Mouse (Mus musculus): ENCODE results near the gene Aqp7. TPM values are rescaled to one million over a fixed set of nuclear protein-coding genes. Genes with fewer than 3 reads are reported as not detected.

Gene Aqp7
- polyA plus RNA-seq, 1 experiment, result not detected

DNA sequence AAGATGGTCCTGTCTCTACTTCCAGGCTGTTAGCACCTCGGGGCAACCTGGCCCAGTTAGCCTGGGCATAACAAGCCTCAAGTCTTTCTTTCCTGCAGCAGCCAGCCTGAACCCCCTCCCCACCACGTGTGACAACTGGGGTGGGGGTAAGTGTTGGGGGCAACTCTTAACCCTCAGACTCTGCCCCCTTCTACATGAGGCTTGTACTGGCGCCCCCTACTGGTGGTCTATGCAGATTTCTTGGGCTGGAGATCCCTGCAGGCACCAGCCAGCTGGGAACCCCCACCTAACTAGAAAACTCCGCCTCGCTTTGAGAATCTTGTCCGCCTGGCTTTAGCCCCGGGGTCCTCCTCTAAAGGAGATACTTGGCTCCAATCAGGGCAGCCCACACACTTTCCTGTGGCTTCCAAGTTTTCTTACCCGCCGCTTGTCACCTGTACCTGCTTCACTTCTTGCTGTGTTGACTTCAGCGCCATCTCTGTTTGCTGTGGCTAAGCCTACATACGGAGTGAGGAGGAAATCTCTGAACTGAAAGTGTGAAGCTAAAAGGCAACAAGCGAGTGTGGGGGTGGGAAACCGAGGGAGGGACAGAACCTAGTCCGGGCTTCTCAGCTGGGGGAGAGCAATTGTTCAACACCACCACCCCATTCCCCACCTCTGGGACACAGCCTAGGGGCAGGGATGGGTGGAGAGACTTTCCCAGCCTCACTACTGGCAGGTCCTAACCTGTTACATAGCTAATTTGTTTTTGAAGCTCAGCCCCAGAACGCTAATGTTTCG, 16.1 kb upstream of the Aqp7 start:
- H3K4me3 ChIP-seq (replicated peaks), result peak overlapping the region; percentile 30
- peaks cover 16% of the 10 kb centered on the region; the same call in 1 of the 2 replicates for H3K4me1 ChIP-seq
- TF ChIP-seq FLI1 (IDR thresholded peaks at IDR 0.05; ENCODE audit: low read length) (no peak), GATA1 (IDR thresholded peaks at IDR 0.05; ENCODE audit: borderline replicate concordance, low read length) (no peak)
- H3K9me3 ChIP-seq, result no peaks in the 10 kb centered on the region
- H3K36me3 ChIP-seq (replicated peaks; ENCODE audit: low read length), result no peaks in the 10 kb centered on the region
- peaks cover 43% of the 10 kb centered on the region for H3K27me3 ChIP-seq (replicated peaks)

DNA sequence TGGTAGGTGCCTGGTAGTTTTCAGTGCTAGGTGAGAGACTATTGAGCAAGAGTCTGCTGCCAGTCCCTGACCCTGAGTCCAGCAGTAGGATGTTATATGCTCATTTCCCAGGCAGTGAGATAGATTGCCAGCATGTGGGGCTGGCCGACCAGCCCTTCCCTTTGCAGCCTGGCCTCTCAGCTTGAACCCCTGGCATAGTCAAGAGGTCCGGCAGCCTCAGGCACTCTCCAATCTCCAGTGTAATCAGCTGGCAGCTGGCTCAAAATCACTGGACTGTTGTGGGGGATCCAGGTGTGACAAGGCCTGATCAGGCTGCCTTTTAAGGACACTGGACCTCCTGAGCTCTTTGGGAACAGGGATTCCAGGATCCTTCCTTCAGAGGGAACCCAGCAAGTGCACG, 15.4 kb upstream of the Aqp7 start:
- H3K4me1 ChIP-seq, result peaks cover 16% of the 10 kb centered on the region; the same call in 1 of the 2 replicates
- TF ChIP-seq GATA1 (IDR thresholded peaks at IDR 0.05; ENCODE audit: borderline replicate concordance, low read length), result no peak
- TF ChIP-seq FLI1 (IDR thresholded peaks at IDR 0.05; ENCODE audit: low read length), result no peak

DNA sequence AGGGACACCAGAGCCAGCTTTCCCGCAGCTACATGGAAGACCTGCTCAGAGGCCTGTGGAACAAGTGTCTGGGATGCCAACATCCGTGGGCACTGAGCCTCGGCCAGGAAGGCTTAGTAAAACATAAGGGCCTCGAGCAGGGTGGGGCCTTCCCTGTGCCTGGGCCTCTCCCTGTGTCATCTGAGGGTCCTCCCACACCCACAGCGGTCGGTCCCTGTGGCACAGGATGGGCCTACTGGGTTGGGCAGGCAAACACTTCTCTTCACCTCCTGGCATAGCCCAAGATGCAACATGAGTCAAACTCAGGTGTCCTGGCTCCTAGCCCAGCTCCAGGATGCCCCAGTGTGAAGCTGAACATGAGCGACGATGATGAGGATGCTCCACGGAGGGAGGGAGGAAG, 9.4 kb upstream of the Aqp7 start:
- TF ChIP-seq FLI1 (IDR thresholded peaks at IDR 0.05; ENCODE audit: low read length) (no peak), GATA1 (IDR thresholded peaks at IDR 0.05; ENCODE audit: borderline replicate concordance, low read length) (no peak)
- Histone ChIP-seq H3K27me3 (replicated peaks) (peaks cover 20% of the 10 kb centered on the region), H3K4me1 (peaks cover 8% of the 10 kb centered on the region; the same call in 1 of the 2 replicates), H3K36me3 (replicated peaks; ENCODE audit: low read length) (no peaks in the 10 kb centered on the region), H3K9me3 (no peaks in the 10 kb centered on the region), H3K4me3 (replicated peaks) (no peak overlapping the region)

More for the DNA sequence above, 15.4 kb upstream of the Aqp7 start:
- no peaks in the 10 kb centered on the region for H3K36me3 ChIP-seq (replicated peaks; ENCODE audit: low read length)
- no peaks in the 10 kb centered on the region for H3K9me3 ChIP-seq
- peaks cover 41% of the 10 kb centered on the region for H3K27me3 ChIP-seq (replicated peaks)
- H3K4me3 ChIP-seq (replicated peaks), result no peak overlapping the region

DNA sequence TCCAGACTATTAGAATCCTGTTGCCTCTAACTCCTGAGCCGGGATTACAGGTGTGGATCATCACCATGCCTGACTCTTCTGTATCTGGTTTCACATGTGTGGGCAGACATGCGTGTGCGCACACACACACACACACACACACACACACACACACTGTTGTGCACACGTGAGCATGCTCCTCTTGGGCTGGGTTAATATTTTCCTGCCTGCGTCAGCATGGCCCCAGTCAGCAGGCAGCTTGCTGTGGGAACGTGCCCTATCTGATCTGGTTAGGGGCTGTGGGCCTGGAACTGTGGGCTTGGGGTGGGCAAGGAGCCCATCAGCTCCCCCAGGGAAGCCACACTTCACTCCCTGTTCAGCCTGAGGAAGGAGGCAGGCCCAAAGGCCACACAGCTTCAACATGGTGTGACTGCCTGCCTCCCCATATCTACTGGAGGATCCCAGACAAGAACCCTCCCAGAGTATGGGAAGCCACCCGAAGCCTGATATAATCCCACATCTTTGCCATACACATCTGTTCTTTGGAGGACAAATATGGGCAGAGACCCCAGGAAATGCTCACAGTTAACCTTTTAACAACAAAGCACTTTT, 8.9 kb upstream of the Aqp7 start:
- Histone ChIP-seq H3K9me3 (no peaks in the 10 kb centered on the region), H3K36me3 (replicated peaks; ENCODE audit: low read length) (no peaks in the 10 kb centered on the region), H3K27me3 (replicated peaks) (peaks cover 19% of the 10 kb centered on the region), H3K4me3 (replicated peaks) (no peak overlapping the region), H3K4me1 (peaks cover 8% of the 10 kb centered on the region; the same call in 1 of the 2 replicates)
- TF ChIP-seq FLI1 (IDR thresholded peaks at IDR 0.05; ENCODE audit: low read length), result no peak
- TF ChIP-seq GATA1 (IDR thresholded peaks at IDR 0.05; ENCODE audit: borderline replicate concordance, low read length), result no peak

DNA sequence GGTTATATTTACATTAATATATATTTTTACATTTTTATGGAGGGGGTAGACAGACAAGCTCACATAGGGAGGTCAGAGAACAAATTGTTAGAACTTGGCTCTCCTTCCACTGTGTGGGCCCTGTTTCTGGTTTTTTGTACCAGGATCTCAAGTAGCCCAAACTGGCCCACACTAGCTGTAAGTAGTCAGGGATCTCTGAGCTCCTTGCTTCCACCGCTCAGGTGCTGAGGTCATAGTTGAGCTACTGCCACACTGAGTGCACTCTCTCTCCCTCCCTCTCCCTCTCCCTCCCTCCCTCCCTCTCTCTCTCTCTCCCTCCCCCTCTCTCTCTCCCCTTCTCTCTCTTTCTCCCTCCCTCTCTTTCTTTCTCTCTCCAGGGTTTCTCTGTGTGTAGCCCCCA, 8.3 kb upstream of the Aqp7 start:
- H3K4me1 ChIP-seq, result peaks cover 8% of the 10 kb centered on the region; the same call in 1 of the 2 replicates
- H3K36me3 ChIP-seq (replicated peaks; ENCODE audit: low read length), result no peaks in the 10 kb centered on the region
- peaks cover 17% of the 10 kb centered on the region for H3K27me3 ChIP-seq (replicated peaks)
- no peaks in the 10 kb centered on the region for H3K9me3 ChIP-seq
- TF ChIP-seq GATA1 (IDR thresholded peaks at IDR 0.05; ENCODE audit: borderline replicate concordance, low read length) (no peak), FLI1 (IDR thresholded peaks at IDR 0.05; ENCODE audit: low read length) (no peak)
- no peak overlapping the region for H3K4me3 ChIP-seq (replicated peaks)

DNA sequence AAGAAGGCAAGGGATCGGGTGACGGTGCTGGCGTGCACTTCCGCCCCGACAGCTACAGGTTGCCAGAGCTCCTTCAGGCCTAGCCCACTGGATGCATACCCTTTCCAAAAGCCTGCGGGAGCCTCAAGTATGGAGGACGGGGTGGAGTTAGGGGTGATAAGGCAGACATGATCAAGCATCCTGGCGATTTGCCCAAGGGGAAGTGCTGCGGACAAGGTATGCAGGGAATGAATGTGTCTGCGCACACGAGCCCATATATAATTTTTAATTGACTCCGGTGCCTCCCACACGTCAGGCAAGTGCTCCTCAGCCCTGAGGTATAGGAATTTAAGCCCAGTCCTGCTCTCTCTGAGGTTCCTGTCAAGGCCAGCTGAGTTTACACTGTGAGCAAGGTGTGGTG, 7.2 kb upstream of the Aqp7 start:
- Histone ChIP-seq H3K27me3 (replicated peaks) (peaks cover 10% of the 10 kb centered on the region), H3K4me3 (replicated peaks) (no peak overlapping the region), H3K36me3 (replicated peaks; ENCODE audit: low read length) (no peaks in the 10 kb centered on the region), H3K4me1 (peaks cover 14% of the 10 kb centered on the region), H3K9me3 (no peaks in the 10 kb centered on the region)
- TF ChIP-seq GATA1 (IDR thresholded peaks at IDR 0.05; ENCODE audit: borderline replicate concordance, low read length) (no peak), FLI1 (IDR thresholded peaks at IDR 0.05; ENCODE audit: low read length) (no peak)

DNA sequence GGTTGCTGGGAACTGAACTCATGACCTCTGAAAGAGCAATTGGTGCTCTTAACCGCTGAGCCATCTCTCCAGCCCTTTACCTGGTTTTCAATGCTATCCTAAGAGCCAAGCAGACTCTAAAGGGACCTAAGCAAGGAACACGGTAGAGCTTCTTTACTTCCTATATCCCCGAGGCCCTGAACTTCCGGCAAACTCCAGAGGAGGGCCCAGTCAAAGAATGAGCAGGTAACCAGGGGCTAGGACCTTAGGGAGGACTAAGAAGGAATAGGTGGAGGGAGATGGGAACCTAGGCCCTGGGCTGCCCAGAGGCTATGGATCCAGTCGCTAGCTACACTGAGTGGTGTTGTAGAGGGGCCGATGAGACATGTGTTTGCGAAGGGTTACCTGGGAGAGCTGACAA, 3.8 kb upstream of the Aqp7 start:
- Histone ChIP-seq H3K4me3 (replicated peaks) (no peak overlapping the region), H3K9me3 (no peaks in the 10 kb centered on the region), H3K36me3 (replicated peaks; ENCODE audit: low read length) (no peaks in the 10 kb centered on the region), H3K4me1 (peaks cover 14% of the 10 kb centered on the region), H3K27me3 (replicated peaks) (peaks cover 21% of the 10 kb centered on the region)
- TF ChIP-seq FLI1 (IDR thresholded peaks at IDR 0.05; ENCODE audit: low read length) (no peak), GATA1 (IDR thresholded peaks at IDR 0.05; ENCODE audit: borderline replicate concordance, low read length) (no peak)

DNA sequence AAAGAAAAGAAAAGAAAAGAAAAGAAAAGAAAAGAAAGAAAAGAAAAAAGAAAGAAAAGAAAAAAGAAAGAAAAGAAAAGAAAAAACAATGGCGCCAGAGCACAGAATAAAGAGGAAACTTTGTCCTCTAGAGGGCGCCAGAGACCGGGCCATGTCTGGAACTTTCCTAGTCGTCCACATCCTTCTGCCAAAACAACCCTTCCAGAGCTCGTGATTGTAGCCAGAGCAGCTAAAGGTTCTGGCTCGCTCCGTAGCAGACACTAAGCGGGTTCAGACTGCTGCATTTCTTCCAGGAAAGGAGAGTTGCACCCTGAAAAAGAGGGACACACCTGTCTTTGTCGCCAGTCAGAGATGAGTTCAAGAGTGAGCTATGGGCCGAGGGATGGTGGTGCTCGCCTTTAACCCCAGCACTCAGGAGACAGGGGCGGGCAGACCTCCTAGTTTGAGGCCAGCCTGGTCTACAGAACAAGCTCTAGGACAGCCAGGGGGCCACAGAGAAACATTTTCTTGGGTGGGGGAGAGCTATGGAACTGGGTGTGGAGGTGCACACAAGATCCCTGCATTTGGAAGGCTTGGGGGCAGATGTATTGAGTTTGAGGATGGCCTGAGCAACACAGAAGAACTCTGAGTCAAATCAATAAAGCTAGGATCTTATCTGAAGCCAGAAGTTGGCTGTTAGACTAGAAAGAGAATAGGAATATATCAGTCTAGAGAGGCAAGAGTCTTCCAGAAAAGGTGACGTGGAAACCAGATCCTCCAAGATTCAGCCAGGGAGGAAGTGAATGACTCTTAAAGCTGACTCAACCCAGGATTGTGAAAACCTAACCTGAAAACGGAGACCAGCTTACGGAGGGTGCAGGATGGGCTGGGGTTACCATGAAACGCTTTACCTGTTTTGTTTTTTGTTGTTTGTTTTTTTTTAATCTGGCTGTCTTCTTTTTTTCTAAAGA, 3.1 kb upstream of the Aqp7 start:
- peak overlapping the region; percentile 85 for H3K4me3 ChIP-seq (replicated peaks)
- TF ChIP-seq FLI1 (IDR thresholded peaks at IDR 0.05; ENCODE audit: low read length) (no peak), GATA1 (IDR thresholded peaks at IDR 0.05; ENCODE audit: borderline replicate concordance, low read length) (no peak)

DNA sequence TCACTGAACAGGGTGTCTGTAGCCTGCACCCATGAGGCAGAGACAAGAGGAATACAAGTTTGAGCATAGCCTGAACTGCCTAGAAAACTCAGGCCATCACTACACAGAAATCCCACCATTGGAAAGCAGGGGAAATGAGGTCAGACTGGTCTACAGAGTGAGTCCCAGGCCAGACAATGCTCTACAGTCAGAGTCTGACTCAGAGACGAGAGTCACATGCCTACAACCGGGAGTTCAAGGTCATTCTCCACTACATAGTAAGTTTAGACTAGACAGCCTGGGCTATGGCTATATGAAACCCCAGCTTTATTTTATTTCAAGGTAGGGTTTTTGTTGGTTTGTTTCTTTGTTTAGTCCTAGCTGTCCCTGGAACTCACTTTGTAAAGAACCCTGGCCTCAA, 987 bp upstream of the Aqp7 start:
- Histone ChIP-seq H3K9me3 (no peaks in the 10 kb centered on the region), H3K4me1 (peaks cover 6% of the 10 kb centered on the region), H3K36me3 (replicated peaks; ENCODE audit: low read length) (no peaks in the 10 kb centered on the region), H3K27me3 (replicated peaks) (peaks cover 45% of the 10 kb centered on the region), H3K4me3 (replicated peaks) (no peak overlapping the region)
- no peak for TF ChIP-seq GATA1 (IDR thresholded peaks at IDR 0.05; ENCODE audit: borderline replicate concordance, low read length)
- TF ChIP-seq FLI1 (IDR thresholded peaks at IDR 0.05; ENCODE audit: low read length), result no peak

More for the DNA sequence above, 3.1 kb upstream of the Aqp7 start:
- Histone ChIP-seq H3K9me3 (no peaks in the 10 kb centered on the region), H3K4me1 (peaks cover 14% of the 10 kb centered on the region), H3K27me3 (replicated peaks) (peaks cover 27% of the 10 kb centered on the region), H3K36me3 (replicated peaks; ENCODE audit: low read length) (no peaks in the 10 kb centered on the region)
